Mouse (Mus musculus) midbrain, embryonic 11.5 days (tissue): ENCODE data around the gene Npr1. TPM values are rescaled to one million over a fixed set of nuclear protein-coding genes. Genes with fewer than 3 reads are reported as not detected.

Source experiments
- ATAC-seq: fragments of 200-750 bp; cut with Nextera tagmentation; 2 replicates; pipeline ENCODE4 v1.8.0; 2017; ENCODE audit warnings: moderate TSS enrichment, moderate library complexity; ENCODE audit not compliant: low FRiP score
- DNase-seq: peaks from one replicate; pipeline ENCODE4 v3.0.0; 2015; ENCODE audit warnings: low spot score; ENCODE audit errors: missing footprints
- H3K27ac ChIP-seq: fragments of 300-500 bp; sonication (generic); 2 replicates; pipeline ENCODE4 v1.5.1; 2014; ENCODE audit warnings: low read depth, low read length
- H3K27me3 ChIP-seq: fragments of 300-500 bp; sonication (generic); 2 replicates; pipeline ENCODE4 v1.6.1; 2014; ENCODE audit warnings: mild to moderate bottlenecking, low read length, moderate library complexity, mixed read lengths; ENCODE audit not compliant: control insufficient read depth, insufficient read depth
- H3K36me3 ChIP-seq: fragments of 300-500 bp; sonication (generic); 2 replicates; pipeline ENCODE4 v1.6.1; 2014; ENCODE audit warnings: mild to moderate bottlenecking, low read length, moderate library complexity, mixed read lengths; ENCODE audit not compliant: control insufficient read depth, insufficient read depth
- H3K4me1 ChIP-seq: fragments of 300-500 bp; sonication (generic); 2 replicates; pipeline ENCODE4 v1.6.1; 2014; ENCODE audit warnings: low read length; ENCODE audit not compliant: control insufficient read depth, insufficient read depth
- H3K4me2 ChIP-seq: fragments of 300-500 bp; sonication (generic); 2 replicates; pipeline ENCODE4 v1.6.1; 2014; ENCODE audit warnings: mild to moderate bottlenecking, moderate library complexity
- H3K4me3 ChIP-seq: fragments of 300-500 bp; sonication (generic); 2 replicates; pipeline ENCODE4 v1.5.1; 2014; ENCODE audit warnings: low read depth, low read length
- H3K9ac ChIP-seq: fragments of 300-500 bp; sonication (generic); 2 replicates; pipeline ENCODE4 v1.6.1; 2014; ENCODE audit warnings: low read length
- H3K9me3 ChIP-seq: fragments of 300-500 bp; sonication (generic); 2 replicates; pipeline ENCODE4 v1.6.1; 2016; ENCODE audit warnings: low read length; ENCODE audit not compliant: control insufficient read depth
- WGBS: fragments of 180-500 bp; shearing (Covaris S2); extraction: QIAGEN DNeasy Blood & Tissue Kit; methylation state at CpG from one replicate; pipeline ENCODE4 v1.1.7; 2014; 5-methylcytosine and 5-hydroxymethylcytosine counted together
- polyA plus RNA-seq: library from polyadenylated mRNA; unstranded; fragments of >200 nt; fragmentation: Nextera tagmentation; extraction: Ambion mirVana; gene quantifications from 2 replicates; pipeline ENCODE4 v1.2.1, GENCODE M21; 2014

Gene Npr1
- polyA plus RNA-seq, 1 experiment from 2014 or later = 2.4 TPM

DNA sequence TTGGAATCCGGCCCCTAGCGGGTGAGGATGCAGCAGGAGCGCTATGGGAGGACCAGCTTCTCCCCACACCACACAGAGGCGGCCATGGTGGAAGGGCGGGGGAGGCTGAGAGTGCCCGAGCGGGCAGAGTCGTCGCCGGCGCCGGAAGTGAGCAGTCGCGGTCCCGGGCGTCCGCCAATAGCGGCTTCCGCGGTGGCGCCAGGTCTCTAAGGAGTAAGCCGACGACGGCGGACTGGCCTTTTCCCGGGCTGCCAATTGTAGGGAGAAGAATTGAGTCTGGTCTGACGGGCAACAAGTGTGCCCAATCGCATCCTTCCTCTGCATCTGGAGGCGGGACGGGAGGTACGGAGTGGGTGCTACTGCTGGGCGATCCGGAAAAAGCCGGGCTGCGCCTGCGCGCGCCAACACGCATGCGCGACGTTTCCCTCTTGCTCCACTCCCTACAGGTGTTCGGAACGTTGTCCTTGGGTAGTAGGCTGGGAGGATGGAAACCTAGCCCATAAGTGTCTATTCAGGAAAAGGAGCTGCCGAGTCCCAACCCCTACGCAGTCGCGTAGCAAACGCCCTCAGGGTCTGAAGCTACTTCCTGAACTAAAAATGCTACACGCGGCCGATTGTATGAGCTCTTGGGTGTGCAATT, 32.2 kb downstream of the Npr1 start, which contains the start of gene Ints3:
TSS of gene Ints3 (minus strand) at position 242 of the 640 bp plus-strand sequence.
- peak within 1 kb of the TSS; percentile 94 for H3K27ac ChIP-seq
- ATAC-seq (peak; percentile 99), DNase-seq (peak; percentile 100)
- H3K9me3 ChIP-seq = no peaks in the 10 kb centered on the region
- under 1% methylated on average over 52 of the region's 52 CpGs for WGBS
- peak within 1 kb of the TSS; percentile 96 for H3K9ac ChIP-seq
- H3K4me2 ChIP-seq = peak within 1 kb of the TSS; percentile 97
- H3K4me3 ChIP-seq = peak within 1 kb of the TSS; percentile 79
- peaks cover 15% of the 10 kb centered on the region for H3K4me1 ChIP-seq
- no peaks in the 10 kb centered on the region for H3K27me3 ChIP-seq
- no peaks in the 10 kb centered on the region for H3K36me3 ChIP-seq

- Histone ChIP-seq H3K27me3 (no peaks in the 10 kb centered on the region), H3K4me1 (peaks cover 18% of the 10 kb centered on the region), H3K27ac (peak overlapping the region; percentile 94), H3K4me3 (peak overlapping the region; percentile 79), H3K36me3 (no peaks in the 10 kb centered on the region), H3K4me2 (peak overlapping the region; percentile 97), H3K9ac (peak overlapping the region; percentile 96), H3K9me3 (no peaks in the 10 kb centered on the region)
- 2% methylated on average over 9 of the region's 12 CpGs for WGBS
- peak; percentile 41 for ATAC-seq
- no peak for DNase-seq
Measured at GRCm38 (mm10) chr3:90432811-90433219, 32.9 kb downstream of the Npr1 start.

- no peaks in the 10 kb centered on the region for H3K36me3 ChIP-seq
- H3K9ac ChIP-seq = peak overlapping the region; percentile 96
- ATAC-seq = no peak
- WGBS = 21% methylated on average over 2 of the region's 2 CpGs
- H3K27me3 ChIP-seq = no peaks in the 10 kb centered on the region
- peak overlapping the region; percentile 97 for H3K4me2 ChIP-seq
- H3K4me3 ChIP-seq = peak overlapping the region; percentile 79
- H3K27ac ChIP-seq = no peak overlapping the region
- no peaks in the 10 kb centered on the region for H3K9me3 ChIP-seq
- peaks cover 19% of the 10 kb centered on the region for H3K4me1 ChIP-seq
- peak; percentile 45 for DNase-seq
Measured at GRCm38 (mm10) chr3:90432348-90432747, 33.3 kb downstream of the Npr1 start.

- H3K9me3 ChIP-seq = no peaks in the 10 kb centered on the region
- H3K27me3 ChIP-seq = no peaks in the 10 kb centered on the region
- ATAC-seq (no peak), DNase-seq (peak; percentile 51)
- 87% methylated on average over 3 of the region's 3 CpGs for WGBS
- no peak overlapping the region for H3K4me3 ChIP-seq
- H3K36me3 ChIP-seq = no peaks in the 10 kb centered on the region
- peaks cover 19% of the 10 kb centered on the region for H3K4me1 ChIP-seq
- no peak overlapping the region for H3K4me2 ChIP-seq
- H3K27ac ChIP-seq = no peak overlapping the region
- no peak overlapping the region for H3K9ac ChIP-seq
Measured at GRCm38 (mm10) chr3:90429576-90429975, 36.1 kb downstream of the Npr1 start.

DNA sequence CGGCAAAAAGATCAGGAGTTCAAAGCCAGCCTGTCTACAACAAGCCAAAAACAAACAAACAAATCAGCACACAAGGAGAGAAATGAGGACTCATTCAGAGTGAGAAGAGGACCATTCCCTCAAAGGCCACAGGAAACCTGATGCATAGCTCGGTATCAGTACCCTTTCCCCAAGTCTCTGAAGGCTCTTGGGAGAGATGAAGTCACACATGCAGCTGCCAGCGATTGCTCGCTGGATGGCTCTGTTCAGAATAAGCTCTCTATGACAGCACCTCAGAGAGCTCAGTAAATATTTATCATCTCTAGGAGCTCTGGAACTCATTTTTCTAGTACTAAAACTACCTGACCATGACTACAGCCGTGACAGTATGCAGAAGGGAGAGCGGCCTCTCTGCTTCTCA, 37.5 kb downstream of the Npr1 start:
- H3K9ac ChIP-seq = no peak overlapping the region
- no peak for ATAC-seq
- H3K36me3 ChIP-seq = peaks cover 3% of the 10 kb centered on the region; the same call in 1 of the 2 replicates
- H3K4me3 ChIP-seq = no peak overlapping the region
- H3K4me2 ChIP-seq = no peak overlapping the region
- peaks cover 16% of the 10 kb centered on the region for H3K4me1 ChIP-seq
- H3K27ac ChIP-seq = no peak overlapping the region
- no peaks in the 10 kb centered on the region for H3K27me3 ChIP-seq
- 87% methylated on average over 6 of the region's 6 CpGs for WGBS
- H3K9me3 ChIP-seq = no peaks in the 10 kb centered on the region
- DNase-seq = peak; percentile 78

DNA sequence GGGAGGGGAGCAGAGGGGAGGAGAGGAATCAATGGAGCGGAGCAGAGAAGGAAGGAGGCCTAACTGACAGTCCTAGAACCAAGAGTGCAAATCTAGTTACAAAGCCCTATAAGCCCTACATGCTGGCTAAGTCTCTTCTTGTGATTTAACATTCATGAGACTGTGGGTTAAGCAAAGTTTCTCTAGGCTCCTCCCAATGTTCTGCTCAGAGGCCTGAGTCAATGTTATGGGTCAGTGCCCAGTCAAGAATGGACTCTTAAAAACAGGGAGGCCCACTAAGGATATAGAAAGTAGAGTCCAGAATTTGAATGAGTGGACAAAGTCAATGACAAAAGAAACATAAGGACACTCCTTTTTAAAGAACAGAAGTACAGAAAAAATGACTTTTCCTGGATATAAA, 38.1 kb downstream of the Npr1 start:
- H3K9me3 ChIP-seq = no peaks in the 10 kb centered on the region
- H3K36me3 ChIP-seq = peaks cover 3% of the 10 kb centered on the region; the same call in 1 of the 2 replicates
- no peak overlapping the region for H3K4me2 ChIP-seq
- WGBS = 67% methylated on average over 1 of the region's 1 CpGs
- peaks cover 16% of the 10 kb centered on the region for H3K4me1 ChIP-seq
- peak; percentile 76 for DNase-seq
- H3K9ac ChIP-seq = no peak overlapping the region
- H3K27ac ChIP-seq = no peak overlapping the region
- H3K4me3 ChIP-seq = no peak overlapping the region
- H3K27me3 ChIP-seq = no peaks in the 10 kb centered on the region
- ATAC-seq = no peak

- no peaks in the 10 kb centered on the region for H3K27me3 ChIP-seq
- 97% methylated on average over 2 of the region's 2 CpGs for WGBS
- H3K9ac ChIP-seq = no peak overlapping the region
- H3K27ac ChIP-seq = no peak overlapping the region
- DNase-seq (no peak), ATAC-seq (no peak)
- no peaks in the 10 kb centered on the region for H3K9me3 ChIP-seq
- H3K4me3 ChIP-seq = no peak overlapping the region
- H3K4me2 ChIP-seq = no peak overlapping the region
- H3K4me1 ChIP-seq = peaks cover 5% of the 10 kb centered on the region; the same call in 1 of the 2 replicates
- H3K36me3 ChIP-seq = peaks cover 3% of the 10 kb centered on the region; the same call in 1 of the 2 replicates
Measured at GRCm38 (mm10) chr3:90425499-90425898, 40.2 kb downstream of the Npr1 start.

DNA sequence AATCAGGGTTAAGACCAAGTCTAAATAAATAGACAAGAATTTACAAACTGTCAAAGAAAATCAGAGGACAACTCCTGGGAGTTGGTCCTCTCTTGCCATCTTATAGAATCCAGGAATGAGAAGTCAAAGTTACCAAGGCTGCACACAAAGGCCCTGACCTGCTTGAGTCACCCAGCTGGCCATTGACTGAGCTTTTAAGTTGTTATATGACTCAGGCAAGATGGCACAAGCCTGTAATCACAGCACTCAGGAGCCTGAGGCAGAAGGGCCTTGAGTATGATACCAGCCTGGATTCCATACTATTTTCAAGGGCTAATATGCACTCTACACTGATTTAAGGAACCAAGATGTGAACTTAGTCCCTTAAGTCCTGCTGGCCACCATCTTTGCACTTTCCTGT, 42.1 kb downstream of the Npr1 start:
- DNase-seq (no peak), ATAC-seq (no peak)
- H3K4me2 ChIP-seq = no peak overlapping the region
- H3K9me3 ChIP-seq = no peaks in the 10 kb centered on the region
- no peak overlapping the region for H3K9ac ChIP-seq
- H3K4me3 ChIP-seq = no peak overlapping the region
- H3K27me3 ChIP-seq = no peaks in the 10 kb centered on the region
- peaks cover 7% of the 10 kb centered on the region; the same call in 1 of the 2 replicates for H3K36me3 ChIP-seq
- no peak overlapping the region for H3K27ac ChIP-seq
- peaks cover 5% of the 10 kb centered on the region; the same call in 1 of the 2 replicates for H3K4me1 ChIP-seq

DNA sequence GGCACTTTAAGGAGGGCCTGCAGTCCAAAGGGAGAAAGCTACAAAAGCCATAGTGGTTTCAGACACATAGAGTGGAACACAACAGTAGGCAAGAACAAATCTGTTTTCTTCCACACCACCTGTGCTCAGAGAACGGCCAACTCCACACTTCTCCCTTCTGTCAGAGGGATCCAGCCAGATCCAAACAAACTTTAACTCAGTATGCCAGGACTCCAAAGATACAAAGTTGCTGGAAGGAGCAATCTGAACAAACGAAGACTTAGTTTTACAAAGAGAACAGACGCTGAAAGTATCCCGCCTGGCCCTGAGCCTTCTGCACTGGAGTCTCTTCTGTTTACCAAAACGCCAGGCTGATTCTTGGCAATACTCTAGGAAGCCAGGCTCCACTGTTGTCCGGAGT, 45.0 kb downstream of the Npr1 start:
- H3K9ac ChIP-seq = no peak overlapping the region

More for the DNA sequence above, 45.0 kb downstream of the Npr1 start:
- H3K9me3 ChIP-seq = no peaks in the 10 kb centered on the region
- peaks cover 7% of the 10 kb centered on the region; the same call in 1 of the 2 replicates for H3K36me3 ChIP-seq
- H3K27ac ChIP-seq = no peak overlapping the region
- ATAC-seq = no peak
- H3K4me2 ChIP-seq = no peak overlapping the region
- no peaks in the 10 kb centered on the region for H3K27me3 ChIP-seq
- peak; percentile 1 for DNase-seq
- 92% methylated on average over 6 of the region's 6 CpGs for WGBS
- H3K4me1 ChIP-seq = no peaks in the 10 kb centered on the region
- H3K4me3 ChIP-seq = no peak overlapping the region
